Mouse (Mus musculus): ENCODE results near the gene Gm16427. TPM values are rescaled to one million over a fixed set of nuclear protein-coding genes. Genes with fewer than 3 reads are reported as not detected.

Gene Gm16427
- not detected in 2 replicates for polyA plus RNA-seq (2012; ENCODE audit: low replicate concordance)

GRCm38 (mm10) chr5:93540100-93540499 lies at the start of gene Gm16427:
TSS of gene Gm16427 (minus strand) at chr5:93540200.

Other genes with a start within 250 kb of the Gm16427 start
- gene C87414, start 131.4 kb upstream of the Gm16427 start, polyA plus RNA-seq (2012; ENCODE audit: low replicate concordance): not detected in 2 replicates